Mouse (Mus musculus): ENCODE data around the gene Lemd1.
A peak's percentile ranks its signal among the peaks of the same experiment; 100 is the strongest.

Gene Lemd1

GRCm38 (mm10) chr1:132200562-132201510, 9.6 kb downstream of the Lemd1 start:
- no peak for DNase-seq (ENCODE audit: low read depth, low spot score)

GRCm38 (mm10) chr1:132201511-132201860, 10.3 kb downstream of the Lemd1 start:
- no peak for DNase-seq (ENCODE audit: low read depth, low spot score)

GRCm38 (mm10) chr1:132201936-132202335, 10.7 kb downstream of the Lemd1 start:
- DNase-seq (ENCODE audit: low read depth, low spot score): no peak

GRCm38 (mm10) chr1:132202771-132203170, 11.5 kb downstream of the Lemd1 start:
- DNase-seq (ENCODE audit: low read depth, low spot score): no peak

GRCm38 (mm10) chr1:132205958-132206357, 14.7 kb downstream of the Lemd1 start:
- no peak for DNase-seq (ENCODE audit: low read depth, low spot score)

GRCm38 (mm10) chr1:132206828-132207227, 15.6 kb downstream of the Lemd1 start:
- no peak for DNase-seq (ENCODE audit: low read depth, low spot score)

GRCm38 (mm10) chr1:132208154-132208553, 16.9 kb downstream of the Lemd1 start:
- DNase-seq (ENCODE audit: low read depth, low spot score): no peak

- no peak for DNase-seq (ENCODE audit: low read depth, low spot score)
Measured at GRCm38 (mm10) chr1:132209400-132209799, 18.2 kb downstream of the Lemd1 start.

GRCm38 (mm10) chr1:132210922-132211321, 19.7 kb downstream of the Lemd1 start:
- peak; percentile 62 for DNase-seq (ENCODE audit: low read depth, low spot score)

GRCm38 (mm10) chr1:132211672-132212071, 20.4 kb downstream of the Lemd1 start:
- no peak for DNase-seq (ENCODE audit: low read depth, low spot score)

GRCm38 (mm10) chr1:132212218-132212617, 21.0 kb downstream of the Lemd1 start:
- DNase-seq (ENCODE audit: low read depth, low spot score): no peak

GRCm38 (mm10) chr1:132213076-132213475, 21.8 kb downstream of the Lemd1 start:
- DNase-seq (ENCODE audit: low read depth, low spot score): no peak

- peak; percentile 62 for DNase-seq (ENCODE audit: low read depth, low spot score)
Measured at GRCm38 (mm10) chr1:132216276-132216675, 25.0 kb downstream of the Lemd1 start.

- no peak for DNase-seq (ENCODE audit: low read depth, low spot score)
Measured at GRCm38 (mm10) chr1:132221627-132222026, 30.4 kb downstream of the Lemd1 start.

GRCm38 (mm10) chr1:132222166-132222565, 30.9 kb downstream of the Lemd1 start:
- no peak for DNase-seq (ENCODE audit: low read depth, low spot score)

GRCm38 (mm10) chr1:132226297-132227080, 35.3 kb downstream of the Lemd1 start:
- no peak for DNase-seq (ENCODE audit: low read depth, low spot score)

GRCm38 (mm10) chr1:132229667-132230066, 38.4 kb downstream of the Lemd1 start, which contains the start of gene Gm10188:
TSS of gene Gm10188 (minus strand) at chr1:132229767.
- DNase-seq (ENCODE audit: low read depth, low spot score): no peak

- no peak for DNase-seq (ENCODE audit: low read depth, low spot score)
Measured at GRCm38 (mm10) chr1:132231470-132232274, 40.4 kb downstream of the Lemd1 start.

- no peak for DNase-seq (ENCODE audit: low read depth, low spot score)
Measured at GRCm38 (mm10) chr1:132233566-132233965, 42.3 kb downstream of the Lemd1 start.

- no peak for DNase-seq (ENCODE audit: low read depth, low spot score)
Measured at GRCm38 (mm10) chr1:132234757-132235273, 43.6 kb downstream of the Lemd1 start.

- peak; percentile 61 for DNase-seq (ENCODE audit: low read depth, low spot score)
Measured at GRCm38 (mm10) chr1:132237585-132238159, 46.4 kb downstream of the Lemd1 start.

Data from A20 (cell line).